Mouse (Mus musculus) left cerebral cortex, postnatal 25 days (tissue): ENCODE data around the gene Ntrk2. TPM values are rescaled to one million over a fixed set of nuclear protein-coding genes. Genes with fewer than 3 reads are reported as not detected.

Experiments used
- DNase-seq, 2 experiments: peaks; one replicate each; pipeline ENCODE4 v3.0.0; 2022; ENCODE audit warnings: low spot score in 2 of 2, mixed read lengths in 1 of 2
- intact Hi-C: fragments of 180-260 bp; cut with DNase I; formaldehyde crosslinking; loops from one replicate; pipeline ENCODE4 v1.15.1; 2025
- total RNA-seq, 2 experiments: library from RNA; stranded (reverse); gene quantifications; 2 replicates each; pipeline ENCODE4 v1.2.3; 2021

Ntrk2 gene
- total RNA-seq, 2 experiments from 2014 or later: 415 to 419 TPM

DNA sequence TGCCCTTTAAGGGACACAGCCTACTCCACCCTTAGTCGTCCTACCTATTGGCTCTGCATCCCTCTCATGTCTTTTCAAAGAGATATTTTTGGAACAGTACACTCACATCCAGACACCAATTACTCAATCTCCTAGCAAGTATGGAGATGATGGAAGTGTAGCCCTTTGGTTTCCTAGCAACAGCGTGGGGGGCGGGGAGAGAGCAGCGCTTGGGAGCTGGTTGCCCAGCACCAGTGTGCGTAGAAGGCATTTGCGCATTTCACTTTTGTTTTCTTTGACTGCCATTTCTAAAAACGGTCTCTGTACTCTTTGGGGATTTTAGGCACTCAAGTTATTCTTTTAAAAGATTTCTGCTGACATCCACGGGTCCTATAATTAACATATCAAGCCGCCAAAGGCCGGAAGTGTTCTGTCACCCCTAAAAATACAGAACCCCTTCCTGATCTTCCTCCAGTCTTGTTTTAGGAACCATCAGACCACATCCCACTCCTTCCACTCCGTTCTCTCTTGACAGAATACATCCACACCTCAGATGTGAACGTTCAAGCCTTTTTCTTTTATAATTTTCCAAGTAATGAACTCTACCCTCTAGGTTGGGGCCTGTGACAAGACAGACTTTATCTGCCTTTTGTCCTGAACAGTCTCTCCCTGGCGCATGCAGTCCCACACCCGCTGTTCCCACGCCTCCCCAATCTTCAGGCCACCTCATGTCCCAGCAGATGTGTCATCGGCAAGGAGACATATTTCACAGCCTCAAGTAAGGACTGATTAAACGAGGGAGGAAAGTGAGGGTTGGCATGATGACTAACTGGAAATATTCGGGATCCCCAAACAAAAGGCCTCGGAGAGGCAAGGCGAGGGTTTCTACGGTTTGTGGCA, 339.5 kb downstream of the Ntrk2 start:
- peak; percentile 91 to 99 for DNase-seq
- intact Hi-C loops: loop anchor here (1.0 to 10.0 kb wide), 7 partner anchors 54 to 337 kb away; no protein-coding TSS in a partner anchor

DNA sequence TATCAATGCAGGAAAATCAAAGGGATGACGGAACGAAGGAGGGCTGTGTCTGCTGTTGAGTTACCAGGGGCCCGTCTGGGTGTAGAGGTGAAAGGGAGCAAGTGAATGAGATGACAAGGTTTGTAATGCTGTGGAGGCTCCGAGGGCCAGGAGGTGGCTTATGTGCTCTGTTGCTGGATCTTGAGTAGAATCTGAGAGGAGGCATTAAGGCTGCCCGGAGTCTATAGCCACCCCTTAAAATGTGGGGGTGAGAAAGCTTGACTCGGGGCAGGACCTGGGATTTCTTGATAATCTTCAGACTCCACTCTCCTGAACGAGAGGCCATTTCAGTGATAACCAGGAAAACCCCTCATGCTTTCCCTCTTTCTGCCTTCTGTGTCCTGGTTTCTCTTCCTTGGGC, 340.2 kb downstream of the Ntrk2 start:
- intact Hi-C loops: loop anchor here (2.0 to 10.0 kb wide), 5 partner anchors 54 to 248 kb away; no protein-coding TSS in a partner anchor
- no peak for DNase-seq

DNA sequence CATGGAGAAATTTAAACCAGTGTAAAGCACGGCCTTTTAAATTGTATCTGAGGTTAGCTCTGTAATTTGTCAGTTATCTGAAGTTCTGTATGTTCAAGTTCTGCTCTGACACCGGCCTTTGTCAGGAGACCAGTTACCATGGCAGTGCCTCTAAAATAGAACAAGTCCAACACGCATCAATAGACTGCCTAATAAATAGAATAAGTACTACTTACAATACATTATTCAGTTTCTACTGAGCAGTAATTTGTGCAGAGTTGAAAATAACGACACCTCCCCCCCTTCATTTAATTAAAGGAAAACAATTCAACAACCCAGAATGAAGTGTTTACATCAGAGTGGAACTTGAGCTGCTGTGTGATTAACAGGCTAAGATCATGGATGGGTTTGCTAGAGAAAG, 341.6 kb downstream of the Ntrk2 start:
- intact Hi-C loops: loop anchor here (2.0 to 10.0 kb wide), 5 partner anchors 56 to 247 kb away; no protein-coding TSS in a partner anchor
- DNase-seq: no peak

DNA sequence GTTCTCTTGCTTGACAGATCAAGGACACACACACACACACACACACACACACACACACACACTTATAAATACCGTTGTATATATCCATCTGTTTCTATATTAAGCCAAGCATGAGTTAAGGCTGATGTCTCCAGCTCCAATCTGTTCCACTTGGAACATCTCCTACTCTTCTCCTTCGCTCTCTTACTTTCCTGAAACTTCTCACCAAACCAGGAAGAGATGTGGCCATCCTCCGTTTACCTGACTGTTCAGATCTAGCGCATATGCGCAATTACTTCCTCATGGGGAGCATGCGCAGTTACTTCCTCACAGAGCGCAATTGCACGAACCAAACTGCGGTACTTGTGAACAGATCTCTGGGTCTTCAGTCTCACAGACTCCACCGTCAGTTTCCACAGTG, 342.4 kb downstream of the Ntrk2 start:
- intact Hi-C loops: loop anchor here (5.0 to 10.0 kb wide), 4 partner anchors 56 to 246 kb away; no protein-coding TSS in a partner anchor
- DNase-seq: peak in 1 of 2 experiments; percentile 66

DNA sequence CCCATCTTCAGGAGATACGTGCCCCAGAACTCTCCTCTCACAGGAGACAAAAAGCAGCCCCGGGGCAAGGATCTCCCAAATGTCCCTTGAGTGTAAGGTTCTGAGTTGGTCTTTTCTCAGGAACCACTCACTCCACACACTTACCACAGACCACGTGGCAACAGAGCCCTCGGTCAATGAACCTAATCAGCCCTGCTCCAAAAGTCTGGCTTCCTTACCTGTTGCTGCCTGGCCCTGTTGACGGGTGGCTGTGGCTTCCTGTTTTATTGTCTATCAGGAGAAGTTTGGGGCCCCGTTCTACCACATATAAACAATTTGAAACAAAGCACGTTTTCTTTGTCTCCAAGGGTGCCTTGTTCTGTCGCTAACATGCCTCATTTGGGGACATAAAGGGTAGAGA, 357.6 kb downstream of the Ntrk2 start:
- DNase-seq: no peak
- intact Hi-C loops: no loop called here

DNA sequence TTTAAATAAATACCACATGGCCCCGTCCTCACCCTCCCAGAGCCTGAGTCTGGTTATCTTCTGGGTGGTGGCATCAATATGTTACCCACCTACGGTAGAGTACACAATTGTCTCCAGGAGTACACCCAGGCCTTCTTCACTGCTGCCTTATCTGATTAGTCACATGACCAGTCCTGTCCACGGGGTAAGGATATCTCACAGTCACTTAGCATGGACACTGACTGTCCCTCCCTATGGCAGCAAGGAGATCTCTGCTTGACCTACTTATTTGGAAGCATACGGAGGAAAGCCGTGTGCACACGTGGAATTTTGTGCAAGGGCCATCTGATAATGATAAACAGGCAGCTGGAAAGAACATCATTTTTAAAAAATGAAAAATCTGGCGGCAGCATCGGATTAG, 367.5 kb downstream of the Ntrk2 start:
- intact Hi-C loops: no loop called here
- DNase-seq: no peak

DNA sequence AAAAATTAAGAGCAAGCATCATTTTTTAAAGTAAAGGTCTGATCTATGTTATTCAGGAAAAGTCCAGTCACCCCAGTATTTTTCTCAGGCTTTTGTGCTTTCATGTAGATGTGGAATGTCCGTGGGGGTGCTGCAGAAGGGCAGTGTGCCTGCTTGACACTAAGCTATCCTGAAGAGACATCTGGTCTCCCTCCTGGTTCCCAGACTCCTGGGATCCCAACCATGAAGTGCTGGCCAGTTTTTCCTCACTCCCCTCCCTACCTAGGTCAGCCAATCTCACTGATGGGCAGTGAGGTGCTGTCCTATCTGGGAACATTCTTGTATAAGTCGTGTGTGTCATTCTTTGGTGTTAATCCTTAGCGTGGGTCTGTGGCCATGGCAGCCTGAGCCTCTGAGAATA, 369.7 kb downstream of the Ntrk2 start:
- DNase-seq: no peak
- intact Hi-C loops: no loop called here

DNA sequence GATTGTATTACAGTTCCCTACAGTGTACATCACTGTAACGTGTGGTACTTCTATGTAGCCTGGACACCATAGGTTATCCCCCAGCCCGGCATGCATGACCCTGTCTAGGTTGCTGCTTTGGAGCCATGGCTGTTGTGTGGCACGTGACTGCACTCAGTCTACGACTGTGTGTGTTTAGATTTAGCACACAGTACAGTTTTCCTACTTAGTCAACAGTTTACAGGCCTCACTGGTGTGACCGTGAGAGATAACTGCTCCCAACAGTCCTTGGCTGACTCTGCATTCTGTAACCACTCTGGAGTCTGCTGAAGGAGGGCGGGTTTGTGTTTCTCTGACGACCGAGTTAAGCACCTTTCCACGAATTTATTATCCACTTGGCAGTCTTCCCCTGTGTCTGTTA, 370.1 kb downstream of the Ntrk2 start:
- intact Hi-C loops: no loop called here
- no peak for DNase-seq

DNA sequence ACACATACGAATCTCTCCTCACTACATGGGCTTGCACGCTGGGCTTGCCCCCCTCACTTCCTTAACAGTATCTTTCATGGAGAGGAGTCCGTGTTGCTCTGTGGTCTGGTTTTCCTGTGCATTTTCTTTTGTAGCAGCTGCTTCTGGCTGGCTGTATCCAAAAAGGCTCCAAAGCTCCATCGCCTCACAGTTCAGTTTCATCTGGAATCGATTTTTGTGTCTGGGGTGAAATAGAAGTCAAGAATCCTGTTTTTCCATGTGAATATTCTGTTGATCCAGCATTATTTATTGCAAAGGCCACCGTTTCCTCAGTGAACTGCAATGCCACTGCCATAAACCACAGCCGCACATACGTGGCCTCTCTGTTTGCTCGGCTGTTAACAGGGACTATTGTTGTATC, 370.6 kb downstream of the Ntrk2 start:
- no peak for DNase-seq
- intact Hi-C loops: no loop called here

DNA sequence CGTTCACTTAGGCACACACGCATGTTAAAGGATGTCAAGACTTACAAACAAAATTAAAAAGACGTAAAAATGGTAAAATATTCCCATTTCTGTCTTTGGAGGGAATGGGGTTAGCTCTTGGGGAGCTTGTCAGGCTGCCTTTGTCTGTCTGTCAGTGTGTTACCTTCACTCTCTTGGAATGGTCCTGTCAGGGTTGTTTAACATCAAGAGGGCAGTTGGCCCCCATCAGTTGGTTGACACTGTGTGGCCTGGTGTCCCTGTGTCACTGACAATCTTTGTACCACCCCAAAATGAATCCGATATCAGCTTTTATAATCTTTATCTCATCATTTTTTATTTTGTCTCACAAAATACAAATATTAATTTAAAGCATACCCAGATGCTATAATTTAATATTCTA, 373.6 kb downstream of the Ntrk2 start:
- intact Hi-C loops: no loop called here
- no peak for DNase-seq

DNA sequence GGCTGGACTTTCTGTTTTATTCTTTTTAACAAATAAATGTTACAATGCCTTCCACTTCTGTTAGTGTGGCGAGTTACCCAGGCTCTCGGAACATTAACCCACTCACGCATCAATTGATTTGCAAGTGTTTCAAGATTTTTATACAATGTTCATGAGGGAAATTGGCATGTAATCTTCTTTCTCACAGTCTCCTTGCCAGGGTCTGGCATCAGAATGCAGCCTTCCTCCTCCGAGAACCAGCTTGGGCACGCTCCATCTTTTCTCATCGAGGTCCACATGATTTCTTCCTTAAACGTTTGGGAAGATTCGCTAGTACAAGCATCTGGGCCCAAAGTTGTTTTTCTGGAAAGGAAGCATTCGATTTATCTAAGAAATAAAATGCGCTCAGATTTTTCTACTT, 374.4 kb downstream of the Ntrk2 start:
- DNase-seq: peak; percentile 33 to 77
- intact Hi-C loops: no loop called here

DNA sequence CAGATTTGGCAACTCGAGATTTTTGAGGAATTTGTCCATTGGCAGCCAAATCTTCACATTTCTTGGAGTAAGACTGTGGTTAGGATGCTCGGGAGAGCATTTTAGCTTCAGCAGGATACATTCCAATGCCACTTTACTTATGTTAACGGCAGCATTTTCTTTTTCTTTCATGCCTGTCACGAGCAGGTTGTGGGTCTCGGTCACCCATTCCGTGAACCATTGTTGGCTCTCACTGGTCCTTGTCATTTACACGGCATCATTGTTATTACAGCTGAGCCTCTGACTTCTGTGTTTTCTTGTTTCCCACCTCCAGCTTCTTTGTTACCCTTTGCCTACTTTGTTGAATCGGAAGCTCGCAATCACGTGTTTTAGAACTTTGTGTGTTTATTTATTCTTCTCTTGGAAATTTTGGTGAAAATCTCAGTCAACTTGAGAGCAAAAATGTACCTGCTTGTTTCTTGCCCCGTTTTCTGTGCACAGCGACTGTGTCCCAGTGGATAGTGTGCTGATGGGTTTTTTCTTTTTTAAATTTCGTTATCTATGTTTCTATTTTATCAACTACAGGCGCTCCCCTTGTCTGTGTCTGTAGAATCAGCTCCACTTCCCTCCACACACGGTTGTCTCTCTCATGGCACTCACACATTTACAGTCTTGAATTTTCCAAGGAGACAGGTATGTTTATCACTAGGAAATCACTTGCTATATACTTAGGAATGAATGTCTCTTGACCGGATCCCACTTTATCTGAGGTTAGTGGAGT, 375.0 kb downstream of the Ntrk2 start:
- intact Hi-C loops: no loop called here
- no peak for DNase-seq

DNA sequence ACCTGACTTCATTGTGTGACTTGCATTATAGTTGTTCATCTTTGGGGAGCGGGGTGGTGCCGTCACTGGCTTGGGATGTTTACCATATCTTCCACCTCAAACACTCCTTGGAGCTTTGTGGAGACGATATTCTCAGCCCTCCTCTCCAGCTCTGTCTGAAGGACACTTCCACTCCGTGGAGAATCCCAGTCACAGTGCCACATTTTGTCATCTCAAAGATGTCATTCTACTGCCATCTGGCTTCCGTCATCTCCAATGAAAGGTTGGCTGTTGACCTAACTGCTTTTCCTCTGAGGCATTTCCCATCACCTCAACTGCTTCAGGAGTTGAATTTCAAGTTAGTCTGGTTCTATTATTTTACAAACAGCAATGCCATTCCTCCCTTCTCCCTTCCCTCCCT, 376.3 kb downstream of the Ntrk2 start:
- DNase-seq: peak in 1 of 2 experiments; percentile 62
- intact Hi-C loops: loop anchor here (1.0 kb wide), 2 partner anchors 376 to 543 kb away; partner anchors contain the start of gene Ntrk2

Other genes with a start within 250 kb of the Ntrk2 start
- under 1 TPM in 1 of 2 experiments, not detected in 1; 0.18 TPM for gene Slc28a3, start 195.7 kb upstream of the Ntrk2 start, total RNA-seq